Mouse (Mus musculus): ENCODE results near the gene Itsn1. TPM values are rescaled to one million over a fixed set of nuclear protein-coding genes. Genes with fewer than 3 reads are reported as not detected.

Itsn1 gene
- polyA plus RNA-seq, 2 experiments, result 31.4 to 46.8 TPM

- Histone ChIP-seq H3K9ac (replicated peaks) (no peak overlapping the region), H3K4me1 (replicated peaks; ENCODE audit: control insufficient read depth in 2 of 2, insufficient read depth in 2 of 2, low read length in 1 of 2) (peaks cover 0 to 3% of the 10 kb centered on the region in 2 experiments; a peak in 1 of 4 replicates), H3K9me3 (ENCODE audit: control insufficient read depth, low read length) (no peaks in the 10 kb centered on the region), H3K4me2 (ENCODE audit: low read depth) (no peak overlapping the region), H3K27me3 (ENCODE audit: control insufficient read depth, insufficient read depth, low read length) (no peaks in the 10 kb centered on the region), H3K4me3 (ENCODE audit: insufficient read depth in 1 of 2, low read depth in 2 of 2, low read length in 2 of 2) (no peak overlapping the region), H3K36me3 (replicated peaks; ENCODE audit: control insufficient read depth, insufficient read depth, low read depth) (no peaks in the 10 kb centered on the region), H3K27ac (no peak overlapping the region)
- DNase-seq (ENCODE audit: low read depth in 3 of 3, low spot score in 3 of 3), result no peak
- no peak for TF ChIP-seq EP300 (IDR thresholded peaks at IDR 0.05; ENCODE audit: low read depth)
- no peak for TF ChIP-seq CTCF (IDR thresholded peaks at IDR 0.05; ENCODE audit: low read depth)
- ATAC-seq (ENCODE audit: insufficient read depth), result peak; percentile 80
- WGBS (ENCODE audit: insufficient replicate concordance), result 65% methylated on average over 6 of the region's 6 CpGs
Measured at GRCm38 (mm10) chr16:91747567-91747966, 18.5 kb downstream of the Itsn1 start.

- no peak for TF ChIP-seq EP300 (IDR thresholded peaks at IDR 0.05; ENCODE audit: low read depth)
- 67% methylated on average over 13 of the region's 13 CpGs for WGBS (ENCODE audit: insufficient replicate concordance)
- no peak for DNase-seq (ENCODE audit: low read depth in 3 of 3, low spot score in 3 of 3)
Measured at GRCm38 (mm10) chr16:91751644-91752385, 22.7 kb downstream of the Itsn1 start.

GRCm38 (mm10) chr16:91753611-91754010 lies 24.5 kb downstream of the Itsn1 start:
- 54% methylated on average over 4 of the region's 4 CpGs for WGBS (ENCODE audit: insufficient replicate concordance)
- Histone ChIP-seq H3K36me3 (replicated peaks; ENCODE audit: control insufficient read depth, insufficient read depth, low read depth) (no peaks in the 10 kb centered on the region), H3K27ac (no peak overlapping the region), H3K4me2 (ENCODE audit: low read depth) (no peak overlapping the region), H3K4me1 (replicated peaks; ENCODE audit: control insufficient read depth in 2 of 2, insufficient read depth in 2 of 2, low read length in 1 of 2) (peaks cover 0 to 8% of the 10 kb centered on the region in 2 experiments; a peak in 2 of 4 replicates), H3K9ac (replicated peaks) (no peak overlapping the region), H3K27me3 (ENCODE audit: control insufficient read depth, insufficient read depth, low read length) (no peaks in the 10 kb centered on the region), H3K4me3 (ENCODE audit: insufficient read depth in 1 of 2, low read depth in 2 of 2, low read length in 2 of 2) (no peak overlapping the region), H3K9me3 (ENCODE audit: control insufficient read depth, low read length) (no peaks in the 10 kb centered on the region)
- TF ChIP-seq CTCF (IDR thresholded peaks at IDR 0.05; ENCODE audit: low read depth) (no peak), EP300 (IDR thresholded peaks at IDR 0.05; ENCODE audit: low read depth) (no peak)
- ATAC-seq (ENCODE audit: insufficient read depth), result no peak
- DNase-seq (ENCODE audit: low read depth in 3 of 3, low spot score in 3 of 3), result no peak

More at GRCm38 (mm10) chr16:91751644-91752385, 22.7 kb downstream of the Itsn1 start:
- Histone ChIP-seq H3K4me2 (ENCODE audit: low read depth) (no peak overlapping the region), H3K9ac (replicated peaks) (no peak overlapping the region), H3K27ac (no peak overlapping the region), H3K4me3 (ENCODE audit: insufficient read depth in 1 of 2, low read depth in 2 of 2, low read length in 2 of 2) (no peak overlapping the region), H3K27me3 (ENCODE audit: control insufficient read depth, insufficient read depth, low read length) (no peaks in the 10 kb centered on the region), H3K9me3 (ENCODE audit: control insufficient read depth, low read length) (no peaks in the 10 kb centered on the region), H3K4me1 (replicated peaks; ENCODE audit: control insufficient read depth in 2 of 2, insufficient read depth in 2 of 2, low read length in 1 of 2) (peaks cover 0 to 11% of the 10 kb centered on the region in 2 experiments; a peak in 2 of 4 replicates), H3K36me3 (replicated peaks; ENCODE audit: control insufficient read depth, insufficient read depth, low read depth) (no peaks in the 10 kb centered on the region)
- ATAC-seq (ENCODE audit: insufficient read depth), result no peak

- DNase-seq (ENCODE audit: low read depth in 3 of 3, low spot score in 3 of 3), result no peak
- H3K9me3 ChIP-seq (ENCODE audit: control insufficient read depth, low read length), result no peaks in the 10 kb centered on the region
- H3K4me3 ChIP-seq (ENCODE audit: insufficient read depth in 1 of 2, low read depth in 2 of 2, low read length in 2 of 2), result no peak overlapping the region
- no peaks in the 10 kb centered on the region for H3K36me3 ChIP-seq (replicated peaks; ENCODE audit: control insufficient read depth, insufficient read depth, low read depth)
- H3K27ac ChIP-seq, result no peak overlapping the region
- peaks cover 0 to 8% of the 10 kb centered on the region in 2 experiments; a peak in 2 of 4 replicates for H3K4me1 ChIP-seq (replicated peaks; ENCODE audit: control insufficient read depth in 2 of 2, insufficient read depth in 2 of 2, low read length in 1 of 2)
- 16% methylated on average over 6 of the region's 6 CpGs for WGBS (ENCODE audit: insufficient replicate concordance)
- TF ChIP-seq CTCF (IDR thresholded peaks at IDR 0.05; ENCODE audit: low read depth) (no peak), EP300 (IDR thresholded peaks at IDR 0.05; ENCODE audit: low read depth) (no peak)
- H3K9ac ChIP-seq (replicated peaks), result no peak overlapping the region
- no peak for ATAC-seq (ENCODE audit: insufficient read depth)
- H3K27me3 ChIP-seq (ENCODE audit: control insufficient read depth, insufficient read depth, low read length), result no peaks in the 10 kb centered on the region
- no peak overlapping the region for H3K4me2 ChIP-seq (ENCODE audit: low read depth)
Measured at GRCm38 (mm10) chr16:91754957-91755356, 25.9 kb downstream of the Itsn1 start.

GRCm38 (mm10) chr16:91761202-91761601 lies 32.1 kb downstream of the Itsn1 start:
- Histone ChIP-seq H3K4me1 (replicated peaks; ENCODE audit: control insufficient read depth in 2 of 2, insufficient read depth in 2 of 2, low read length in 1 of 2) (peaks cover 0 to 5% of the 10 kb centered on the region in 2 experiments; a peak in 1 of 4 replicates), H3K27ac (no peak overlapping the region), H3K9ac (replicated peaks) (no peak overlapping the region), H3K9me3 (ENCODE audit: control insufficient read depth, low read length) (no peaks in the 10 kb centered on the region), H3K36me3 (replicated peaks; ENCODE audit: control insufficient read depth, insufficient read depth, low read depth) (no peaks in the 10 kb centered on the region), H3K4me2 (ENCODE audit: low read depth) (no peak overlapping the region), H3K27me3 (ENCODE audit: control insufficient read depth, insufficient read depth, low read length) (no peaks in the 10 kb centered on the region; the same call in 1 of the 2 replicates), H3K4me3 (ENCODE audit: insufficient read depth in 1 of 2, low read depth in 2 of 2, low read length in 2 of 2) (no peak overlapping the region)
- WGBS (ENCODE audit: insufficient replicate concordance), result 69% methylated on average over 9 of the region's 9 CpGs
- TF ChIP-seq CTCF (IDR thresholded peaks at IDR 0.05; ENCODE audit: low read depth), result no peak
- TF ChIP-seq EP300 (IDR thresholded peaks at IDR 0.05; ENCODE audit: low read depth), result no peak
- ATAC-seq (ENCODE audit: insufficient read depth), result no peak
- DNase-seq (ENCODE audit: low read depth in 3 of 3, low spot score in 3 of 3), result no peak

Measured in liver, embryonic 14.5 days (tissue).